Mouse (Mus musculus): ENCODE measurements around the gene Hist1h2bc. TPM values are rescaled to one million over a fixed set of nuclear protein-coding genes. Genes with fewer than 3 reads are reported as not detected.
A peak's percentile ranks its signal among the peaks of the same experiment; 100 is the strongest.

Hist1h2bc gene
- total RNA-seq, 4 experiments from 2014 or later = 74.6 to 82.2 (median 76.6) TPM

GRCm38 (mm10) chr13:23737091-23737490 lies 53.1 kb downstream of the Hist1h2bc start:
- no peak for DNase-seq (ENCODE audit: low spot score)

- no peak for DNase-seq (ENCODE audit: low spot score)
Measured at GRCm38 (mm10) chr13:23738041-23738440, 54.0 kb downstream of the Hist1h2bc start.

- peak; percentile 89 for DNase-seq (ENCODE audit: low spot score)
Measured at GRCm38 (mm10) chr13:23738677-23739068, 54.7 kb downstream of the Hist1h2bc start, which contains the start of gene Hist1h1c. Gene Hist1h1c, plus strand, starts transcription at chr13:23738808.

- DNase-seq (ENCODE audit: low spot score) = peak; percentile 98
Measured at GRCm38 (mm10) chr13:23739069-23739921, 55.3 kb downstream of the Hist1h2bc start.

GRCm38 (mm10) chr13:23739922-23740252 lies 55.9 kb downstream of the Hist1h2bc start:
- DNase-seq (ENCODE audit: low spot score) = no peak

GRCm38 (mm10) chr13:23740256-23740840 lies 56.3 kb downstream of the Hist1h2bc start:
- no peak for DNase-seq (ENCODE audit: low spot score)

GRCm38 (mm10) chr13:23740910-23741309 lies 56.9 kb downstream of the Hist1h2bc start:
- no peak for DNase-seq (ENCODE audit: low spot score)

- DNase-seq (ENCODE audit: low spot score) = no peak
Measured at GRCm38 (mm10) chr13:23742007-23742406, 58.0 kb downstream of the Hist1h2bc start.

Small RNA genes lying within 50 kb of the gene (microRNA-seq; reads per million reads assigned to microRNA genes)
- gene Gm44350 = not detected

Other genes with a start within 250 kb of the Hist1h2bc start
- gene Btn1a1, start 218.3 kb upstream of the Hist1h2bc start, total RNA-seq (2022) = not detected
- not detected for gene Btn2a2, start 195.3 kb upstream of the Hist1h2bc start, total RNA-seq (2022)
- gene Hist1h4h, start 153.1 kb upstream of the Hist1h2bc start, total RNA-seq (2022) = 100 to 1,000 TPM; 231 to 254 (median 246) TPM
- 10 to 100 TPM in 1 of 4 experiments, 1 to 10 TPM in 3; 2.4 to 17.9 (median 5.5) TPM for gene Hist1h2af, start 150.3 kb upstream of the Hist1h2bc start, total RNA-seq (2022)
- 1 to 10 TPM; 3.4 to 5.0 (median 3.8) TPM for gene Hist1h3g, start 148.8 kb upstream of the Hist1h2bc start, total RNA-seq (2022)
- 1 to 10 TPM in 2 of 4 experiments, under 1 TPM in 2; 0.91 to 1.3 (median 1.1) TPM for gene Hist1h2bh, start 140.8 kb upstream of the Hist1h2bc start, total RNA-seq (2022)
- gene Hist1h3f, start 140.1 kb upstream of the Hist1h2bc start, total RNA-seq (2022) = 1 to 10 TPM; 4.6 to 6.3 (median 5.7) TPM
- 10 to 100 TPM; 18.8 to 31.0 (median 26.5) TPM for gene Hist1h4f, start 132.6 kb upstream of the Hist1h2bc start, total RNA-seq (2022)
- gene Hist1h1d, start 130.9 kb upstream of the Hist1h2bc start, total RNA-seq (2022) = 1 to 10 TPM; 1.2 to 1.5 (median 1.4) TPM
- gene Hist1h3e, start 121.8 kb upstream of the Hist1h2bc start, total RNA-seq (2022) = 10 to 100 TPM; 13.1 to 17.7 (median 13.5) TPM
- 1 to 10 TPM in 3 of 4 experiments, not detected in 1; 1.4 to 4.9 (median 1.6) TPM for gene Hist1h2ae, start 113.0 kb upstream of the Hist1h2bc start, total RNA-seq (2022)
- 10 to 100 TPM; 18.1 to 34.4 (median 24.0) TPM for gene Hist1h2bg, start 112.8 kb upstream of the Hist1h2bc start, total RNA-seq (2022)
- 10 to 100 TPM in 2 of 4 experiments, 1 to 10 TPM in 2; 5.9 to 13.7 (median 10.7) TPM for gene Hist1h2bf, start 110.0 kb upstream of the Hist1h2bc start, total RNA-seq (2022)
- 1 to 10 TPM; 1.8 to 4.3 (median 2.7) TPM for gene Hist1h2ad, start 109.8 kb upstream of the Hist1h2bc start, total RNA-seq (2022)
- gene Hist1h3d, start 108.4 kb upstream of the Hist1h2bc start, total RNA-seq (2022) = 1 to 10 TPM; 1.1 to 4.0 (median 2.0) TPM
- gene Hist1h4d, start 102.6 kb upstream of the Hist1h2bc start, total RNA-seq (2022) = 10 to 100 TPM; 42.4 to 50.0 (median 46.1) TPM
- gene Hist1h2be, start 63.1 kb upstream of the Hist1h2bc start, total RNA-seq (2022) = 10 to 100 TPM; 11.6 to 13.8 (median 12.6) TPM
- gene Hist1h1e, start 61.6 kb upstream of the Hist1h2bc start, total RNA-seq (2022) = 10 to 100 TPM; 27.4 to 44.8 (median 35.5) TPM
- gene Hist1h2ac, start 251 bp upstream of the Hist1h2bc start, total RNA-seq (2022) = 1 to 10 TPM; 1.1 to 1.6 (median 1.3) TPM
- gene Hist1h1t, start 11.6 kb downstream of the Hist1h2bc start, total RNA-seq (2022) = under 1 TPM in 1 of 4 experiments, not detected in 3; 0.30 TPM
- 10 to 100 TPM; 37.9 to 55.9 (median 45.3) TPM for gene Hist1h4c, start 14.3 kb downstream of the Hist1h2bc start, total RNA-seq (2022)
- 10 to 100 TPM; 58.1 to 66.0 (median 61.5) TPM for gene Hfe, start 26.7 kb downstream of the Hist1h2bc start, total RNA-seq (2022)
- gene Hist1h1c, start 54.6 kb downstream of the Hist1h2bc start, total RNA-seq (2022) = 100 to 1,000 TPM; 145 to 209 (median 187) TPM
- gene Hist1h3c, start 61.4 kb downstream of the Hist1h2bc start, total RNA-seq (2022) = 1 to 10 TPM in 2 of 4 experiments, under 1 TPM in 1, not detected in 1; 0.82 to 5.6 (median 2.3) TPM
- 1 to 10 TPM; 2.6 to 6.9 (median 4.0) TPM for gene Hist1h2bb, start 62.5 kb downstream of the Hist1h2bc start, total RNA-seq (2022)
- 1 to 10 TPM in 3 of 4 experiments, not detected in 1; 2.4 to 8.4 (median 4.0) TPM for gene Hist1h2ab, start 66.9 kb downstream of the Hist1h2bc start, total RNA-seq (2022)
- 10 to 100 TPM in 1 of 4 experiments, 1 to 10 TPM in 3; 2.4 to 16.9 (median 4.5) TPM for gene Hist1h3b, start 68.1 kb downstream of the Hist1h2bc start, total RNA-seq (2022)
- 1 to 10 TPM; 5.4 to 9.6 (median 6.8) TPM for gene Hist1h4b, start 72.8 kb downstream of the Hist1h2bc start, total RNA-seq (2022)
- 10 to 100 TPM in 1 of 4 experiments, 1 to 10 TPM in 3; 4.1 to 10.2 (median 5.4) TPM for gene Hist1h4a, start 77.0 kb downstream of the Hist1h2bc start, total RNA-seq (2022)
- gene Hist1h3a, start 78.2 kb downstream of the Hist1h2bc start, total RNA-seq (2022) = 1 to 10 TPM; 1.8 to 10.0 (median 6.6) TPM
- 1 to 10 TPM; 3.3 to 5.0 (median 4.0) TPM for gene Hist1h1a, start 79.5 kb downstream of the Hist1h2bc start, total RNA-seq (2022)
- gene Trim38, start 85.7 kb downstream of the Hist1h2bc start, total RNA-seq (2022) = not detected
- not detected for gene Slc17a2, start 122.8 kb downstream of the Hist1h2bc start, total RNA-seq (2022)
- gene Slc17a3, start 155.2 kb downstream of the Hist1h2bc start, total RNA-seq (2022) = not detected
- not detected for gene Slc17a1, start 183.6 kb downstream of the Hist1h2bc start, total RNA-seq (2022)
- gene Slc17a4, start 230.8 kb downstream of the Hist1h2bc start, total RNA-seq (2022) = not detected
- not detected for gene Hist1h2ba, start 250.0 kb downstream of the Hist1h2bc start, total RNA-seq (2022)

All from heart, adult 8-10 months (tissue).